Mouse (Mus musculus) CD4-positive helper T cell, adult 2 months (primary cell): ENCODE data around the gene Scnn1a.

ENCODE experiments used
- DNase-seq: peaks from one replicate; pipeline ENCODE4 v3.0.0-alpha.2; 2012; ENCODE audit warnings: low read depth, missing footprints, low spot score

The Scnn1a gene

DNA sequence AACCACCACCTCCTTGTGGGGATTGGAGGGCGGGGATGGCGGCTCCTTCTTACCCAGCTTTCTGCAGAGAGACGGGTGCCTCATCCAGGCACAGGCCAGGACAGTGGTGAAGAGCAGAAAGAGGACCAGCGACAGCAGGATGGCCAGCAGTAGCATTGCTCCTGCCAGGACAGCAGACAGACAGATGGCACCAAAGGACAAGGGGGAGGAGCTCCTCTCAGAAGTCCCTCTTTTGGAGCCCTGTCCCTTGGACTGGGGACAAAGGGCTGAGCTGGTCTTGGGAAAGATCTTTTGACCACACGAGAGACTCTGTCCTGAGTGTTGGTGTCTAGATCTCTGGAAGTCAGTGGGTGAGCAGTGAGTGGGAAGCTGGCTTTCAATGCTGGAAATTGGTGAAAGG lies 11.1 kb upstream of the Scnn1a start:
- DNase-seq: no peak

DNA sequence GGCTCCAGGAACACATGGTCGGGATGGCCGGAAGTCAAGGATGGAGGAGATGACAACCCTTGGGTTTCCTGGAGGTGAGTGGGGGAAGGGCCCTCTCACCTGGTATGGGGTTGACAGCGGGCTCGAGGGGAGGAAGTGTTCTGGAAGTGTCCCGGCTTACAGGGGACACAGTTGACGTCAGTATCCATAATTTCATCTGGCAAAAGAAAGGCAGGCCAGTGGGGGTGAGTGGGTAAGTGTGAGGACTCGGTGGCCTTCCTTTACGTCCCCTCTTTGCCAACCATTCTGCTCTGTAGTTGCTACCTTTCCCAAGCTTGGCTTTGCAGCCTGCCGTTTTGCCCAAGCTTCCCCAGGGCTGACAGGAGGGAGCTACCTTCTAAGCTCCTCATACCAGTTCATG lies 8.3 kb upstream of the Scnn1a start:
- DNase-seq: no peak

DNA sequence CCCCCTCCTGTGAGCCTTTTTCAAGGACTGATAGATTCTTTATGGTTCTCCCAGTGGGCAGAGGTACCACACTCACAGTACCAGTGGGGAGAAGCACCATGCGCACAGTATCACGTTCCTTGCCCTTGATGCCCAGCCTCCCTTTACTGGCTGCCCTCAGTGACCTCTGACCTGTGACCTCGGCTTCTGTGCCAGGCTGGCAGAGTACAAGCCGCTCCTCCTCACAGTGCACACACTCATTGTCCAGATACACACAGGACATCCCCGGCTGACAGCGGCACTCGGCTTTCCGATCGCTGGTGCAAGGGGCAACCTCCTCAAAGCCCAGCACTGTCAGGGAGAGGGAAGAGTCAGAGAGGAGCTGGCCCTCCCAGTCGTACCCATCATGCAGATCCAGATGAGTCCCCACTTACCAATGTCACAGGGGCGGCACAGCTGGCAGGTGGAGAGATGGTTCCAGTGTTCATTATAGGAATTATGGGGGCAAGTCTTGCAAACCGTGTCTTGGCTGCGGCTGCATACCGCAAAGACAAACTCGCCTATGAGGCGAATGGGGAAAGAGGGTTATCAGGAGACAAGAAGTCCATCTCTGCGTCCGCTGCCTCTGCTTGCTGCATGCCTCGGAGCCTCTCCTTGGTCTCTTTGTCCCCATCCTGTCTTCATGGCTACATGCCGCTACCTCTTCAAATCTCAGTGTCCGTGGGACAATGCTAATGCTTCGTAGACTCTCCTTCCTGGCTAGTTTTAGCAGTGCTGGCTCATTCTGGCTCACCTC lies 7.7 kb upstream of the Scnn1a start:
- no peak for DNase-seq

DNA sequence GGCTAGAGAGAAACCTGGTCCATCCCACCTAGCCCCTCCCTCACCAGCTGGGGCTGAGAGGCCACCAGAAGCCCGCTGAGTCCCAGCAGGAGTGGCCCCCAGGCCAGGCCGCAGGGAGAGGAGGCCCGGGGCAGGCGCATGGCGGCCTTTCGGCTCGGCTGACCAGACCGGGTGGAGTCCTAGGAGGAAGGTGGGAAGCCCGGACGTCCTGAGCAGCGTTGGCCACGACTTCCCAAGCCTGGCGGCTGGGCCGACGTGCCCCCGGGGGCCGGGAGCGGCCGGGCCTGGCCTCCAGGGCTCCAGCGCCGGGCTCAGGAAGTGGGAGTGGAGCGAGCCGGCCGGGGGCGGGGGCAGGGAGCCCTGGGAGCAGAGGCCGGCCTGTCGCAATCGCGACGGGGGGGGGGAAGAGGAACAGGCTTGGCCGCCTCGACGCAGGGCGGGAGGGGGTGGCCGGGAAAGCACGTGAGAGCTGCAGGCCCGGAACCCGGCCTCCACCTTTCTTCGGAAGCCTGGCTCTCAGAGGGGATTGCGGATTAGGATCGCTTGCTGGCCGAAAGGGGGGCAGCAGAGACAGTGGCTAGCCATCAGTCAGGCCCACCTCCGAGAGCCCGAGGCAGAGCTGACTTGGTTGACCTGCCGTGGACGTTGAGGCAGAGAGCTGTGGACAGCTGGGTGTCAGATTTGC lies 6.8 kb upstream of the Scnn1a start, which contains the start of gene Ltbr:
TSS of gene Ltbr (minus strand) at position 340 of the 685 bp plus-strand sequence.
- DNase-seq: peak; percentile 16

DNA sequence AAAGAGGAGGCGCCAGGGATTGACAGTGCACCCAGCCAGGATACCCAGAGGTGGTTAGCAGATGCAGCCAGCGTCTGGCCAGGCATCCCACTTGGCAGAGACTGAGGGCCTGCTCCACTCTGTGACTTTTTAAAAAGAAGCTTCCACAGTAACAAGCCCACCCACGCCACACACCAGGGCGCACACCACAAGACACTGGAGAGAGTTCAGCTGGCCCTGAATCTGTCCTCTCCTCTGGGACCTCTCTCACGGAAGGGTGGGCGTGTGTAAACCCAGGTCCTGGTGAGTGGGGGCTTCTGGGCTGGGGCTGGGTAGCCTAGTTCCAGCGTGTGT lies 6.3 kb upstream of the Scnn1a start:
- DNase-seq: no peak

DNA sequence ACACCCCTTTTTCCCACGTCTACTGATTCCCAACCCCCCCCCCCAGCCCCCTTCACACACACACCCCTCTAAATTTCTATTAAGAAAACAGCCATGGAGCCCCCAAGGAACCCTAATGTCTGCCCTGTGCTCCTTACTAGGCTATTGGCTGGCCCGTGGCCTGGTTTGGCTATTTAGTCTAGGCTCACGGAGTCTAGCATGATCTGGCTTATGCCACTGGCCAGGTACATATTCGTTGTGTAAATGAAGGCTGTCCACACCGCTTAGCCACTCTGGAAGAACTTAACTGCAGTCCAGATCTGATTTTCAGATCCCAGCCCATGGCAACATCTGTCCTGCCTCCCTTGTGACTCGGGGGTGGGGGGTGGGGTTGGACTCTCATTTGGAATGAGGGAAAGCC lies 5.7 kb upstream of the Scnn1a start:
- DNase-seq: no peak

DNA sequence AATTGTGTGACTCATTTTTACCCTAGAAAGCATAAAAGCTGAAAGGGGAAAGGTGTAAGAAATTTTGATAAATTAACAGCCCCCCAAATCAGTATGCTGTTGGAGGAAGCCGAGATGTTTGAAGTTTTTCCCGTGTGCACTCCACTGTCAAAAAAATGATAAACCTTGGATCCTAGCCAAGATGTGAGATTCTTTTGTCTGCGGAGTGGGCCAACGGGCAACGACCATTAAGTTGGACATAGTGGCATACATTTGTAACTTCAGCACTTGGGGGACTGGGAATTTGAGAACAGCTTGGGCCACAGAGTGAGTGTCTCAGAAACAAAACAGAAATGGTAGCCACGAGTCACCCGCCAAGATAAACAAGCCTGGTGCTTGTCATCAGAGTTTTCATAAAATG lies 3.4 kb upstream of the Scnn1a start:
- DNase-seq: no peak

DNA sequence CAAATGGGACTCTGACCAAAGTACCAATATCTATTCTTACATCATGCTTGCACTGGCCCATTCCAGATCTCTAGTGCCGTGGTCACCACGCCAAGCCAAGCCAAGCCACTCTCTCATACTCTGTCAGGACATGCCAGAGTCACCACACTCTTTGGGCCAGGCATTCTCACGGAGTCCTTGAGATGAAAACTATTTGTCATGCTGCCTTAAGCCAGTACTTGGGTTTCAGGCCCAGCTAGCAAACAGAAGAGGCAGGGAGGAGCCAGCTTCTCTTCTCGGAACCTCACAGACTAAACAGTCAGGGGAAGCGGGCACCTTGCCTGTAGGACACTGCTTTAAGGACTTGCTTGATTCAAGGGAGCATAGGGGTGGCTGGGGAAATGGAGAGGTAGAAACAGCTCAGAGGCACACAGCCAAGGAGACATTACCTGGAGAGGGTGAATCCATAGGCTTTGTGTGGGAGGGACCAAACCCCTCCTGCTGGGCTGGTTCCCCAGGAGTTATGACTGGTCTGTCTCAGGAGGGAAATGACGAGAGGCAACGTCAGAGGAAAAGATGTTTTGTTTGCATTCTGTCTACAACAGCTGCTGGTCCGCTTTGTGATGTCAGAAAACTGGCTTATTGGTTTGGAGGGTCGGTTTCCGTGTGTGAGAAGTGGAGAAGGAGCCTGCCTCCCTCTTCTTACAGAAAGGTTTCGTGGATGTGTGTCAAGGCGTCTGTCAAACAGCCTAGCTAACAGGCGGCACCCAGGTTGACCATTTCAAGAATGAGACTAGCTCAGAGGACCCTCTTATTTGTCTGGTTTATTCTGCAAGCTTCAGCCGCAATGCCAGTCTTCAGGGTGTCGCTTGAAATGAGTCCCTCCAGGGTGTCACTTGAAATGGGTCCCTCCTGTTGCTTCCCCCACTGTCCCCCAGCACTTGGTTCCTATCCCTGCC lies 1.2 kb upstream of the Scnn1a start:
- no peak for DNase-seq

DNA sequence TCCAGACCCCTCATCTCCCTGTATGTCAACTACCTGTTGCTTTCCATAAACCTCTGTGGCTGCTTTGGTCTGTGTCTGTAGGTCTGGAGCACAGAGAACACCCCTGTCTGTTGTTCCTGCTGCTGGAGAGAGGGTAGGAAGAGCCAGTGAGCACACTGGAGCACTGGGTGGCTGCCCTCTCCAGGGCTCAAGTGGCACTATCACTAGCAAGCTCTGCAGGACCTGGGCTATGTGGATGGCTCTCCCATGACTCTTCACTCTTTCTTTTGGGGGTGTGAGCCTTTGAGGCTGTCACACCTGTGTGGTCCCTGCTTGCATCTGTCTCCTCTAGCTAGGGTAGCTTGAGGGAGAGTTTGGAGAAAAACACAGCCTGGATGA lies 551 bp upstream of the Scnn1a start:
- DNase-seq: no peak

DNA sequence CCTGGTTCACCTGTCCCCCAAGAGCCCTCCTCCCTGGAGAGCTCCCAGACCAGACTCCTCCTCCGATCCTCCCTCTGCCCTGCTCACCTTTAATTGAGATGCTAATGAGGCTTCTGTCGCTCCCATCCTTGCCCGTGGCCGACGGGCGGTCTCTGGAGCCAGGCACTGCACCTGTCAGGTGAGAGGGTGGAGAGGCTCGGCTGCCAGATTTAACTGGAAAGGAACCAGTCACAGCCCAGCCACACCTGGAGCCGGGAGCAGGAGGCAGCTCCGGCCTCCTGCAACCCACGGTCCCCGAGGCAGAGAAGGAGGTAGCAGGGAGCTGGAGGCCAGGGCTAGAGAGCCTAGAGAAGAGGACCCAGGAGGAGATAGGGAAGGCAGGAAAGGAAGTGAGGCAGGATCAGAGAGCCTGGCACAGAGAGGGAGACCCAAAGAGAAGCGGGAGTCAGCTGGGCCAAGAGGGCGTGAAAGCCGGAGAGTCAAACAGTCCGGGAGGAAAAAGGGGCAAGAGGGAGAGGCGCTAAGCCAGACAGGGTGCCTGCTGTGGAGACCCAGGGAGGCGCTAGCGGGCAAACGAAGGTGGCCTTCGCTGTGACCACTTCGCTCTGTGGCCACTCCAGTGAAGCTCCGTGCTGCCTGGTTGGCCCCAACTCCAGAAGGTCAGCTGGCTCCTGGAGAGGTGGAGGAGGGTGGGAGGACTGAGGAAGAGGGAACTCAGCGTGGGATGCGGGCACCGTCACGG lies 826 bp downstream of the Scnn1a start:
- DNase-seq: no peak

DNA sequence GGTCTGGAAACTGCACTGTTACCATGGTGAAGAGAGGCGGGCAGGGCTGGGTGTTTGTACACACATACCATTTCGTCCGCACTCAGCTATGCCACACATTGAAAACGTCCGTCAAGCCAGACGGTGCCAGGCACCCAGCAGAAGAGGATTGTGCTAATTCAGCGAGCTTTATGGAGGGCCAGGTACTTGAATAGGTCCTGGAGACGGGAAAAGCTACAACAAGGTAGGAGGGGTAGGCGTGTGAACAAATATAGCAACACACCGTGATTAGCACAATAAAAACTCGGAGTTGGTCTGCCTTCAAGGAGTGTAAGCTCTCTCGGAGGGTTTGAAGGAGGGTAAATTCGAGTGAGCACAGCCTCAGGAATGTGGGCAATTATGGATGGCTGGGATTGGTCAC lies 2.3 kb downstream of the Scnn1a start:
- no peak for DNase-seq

DNA sequence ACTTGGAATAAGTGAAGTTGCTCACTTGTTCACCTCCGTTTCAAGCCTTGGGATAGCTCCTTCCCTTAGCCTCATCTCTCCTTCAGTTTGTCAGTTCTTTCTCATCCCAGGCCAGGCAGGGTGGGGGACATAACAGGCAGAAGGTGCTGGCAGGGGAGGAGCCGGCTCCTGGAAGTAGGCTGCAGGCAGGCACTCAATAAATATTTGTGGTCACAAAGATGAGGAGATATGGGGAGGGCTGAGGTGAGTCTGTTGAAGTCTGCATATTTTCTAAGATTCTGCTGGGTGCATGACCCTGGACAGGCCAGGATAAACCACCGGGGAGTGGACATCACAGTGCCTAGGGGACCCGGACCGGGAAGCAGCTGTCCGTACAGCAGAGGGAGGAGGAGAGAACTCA lies 3.1 kb downstream of the Scnn1a start:
- DNase-seq: no peak

DNA sequence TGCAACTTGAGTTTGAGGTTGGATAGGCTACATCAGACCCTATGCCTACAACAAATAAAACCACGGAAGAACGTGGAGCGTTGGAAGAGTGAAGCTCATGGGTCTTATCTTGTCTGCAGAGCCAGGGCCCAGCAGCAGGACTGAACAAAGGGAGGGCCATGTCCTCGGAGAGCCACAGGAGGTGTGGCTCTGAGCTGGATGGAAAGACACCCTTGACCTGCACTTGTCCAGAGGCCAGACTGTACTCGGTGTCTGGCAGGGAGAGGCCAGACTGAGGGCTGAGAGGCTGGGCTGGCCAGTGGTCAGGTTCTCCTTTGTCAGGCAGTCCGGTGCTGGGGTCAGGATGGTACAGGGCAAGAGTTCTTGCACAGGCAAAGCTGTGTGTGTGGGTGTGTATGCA lies 4.9 kb downstream of the Scnn1a start:
- no peak for DNase-seq

DNA sequence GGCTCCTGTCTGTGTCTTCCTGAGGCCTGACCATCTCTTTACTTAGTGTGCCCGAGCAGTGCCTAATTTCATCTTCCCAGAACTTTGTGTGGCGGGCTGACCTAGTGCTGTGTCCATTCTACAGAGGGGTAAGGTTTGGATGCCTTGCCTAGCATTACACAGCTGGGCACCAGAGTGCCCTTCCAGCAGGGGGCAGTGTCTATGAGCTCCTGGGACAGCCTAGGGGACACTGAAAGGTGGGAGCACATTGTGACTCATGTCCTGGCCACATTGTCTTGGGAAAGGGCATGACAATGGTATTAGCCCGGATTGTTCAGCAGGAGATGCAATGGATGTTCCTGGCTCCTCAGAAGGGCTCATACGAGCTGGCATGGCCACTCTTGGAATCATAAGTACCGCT lies 7.8 kb downstream of the Scnn1a start:
- DNase-seq: peak; percentile 53

DNA sequence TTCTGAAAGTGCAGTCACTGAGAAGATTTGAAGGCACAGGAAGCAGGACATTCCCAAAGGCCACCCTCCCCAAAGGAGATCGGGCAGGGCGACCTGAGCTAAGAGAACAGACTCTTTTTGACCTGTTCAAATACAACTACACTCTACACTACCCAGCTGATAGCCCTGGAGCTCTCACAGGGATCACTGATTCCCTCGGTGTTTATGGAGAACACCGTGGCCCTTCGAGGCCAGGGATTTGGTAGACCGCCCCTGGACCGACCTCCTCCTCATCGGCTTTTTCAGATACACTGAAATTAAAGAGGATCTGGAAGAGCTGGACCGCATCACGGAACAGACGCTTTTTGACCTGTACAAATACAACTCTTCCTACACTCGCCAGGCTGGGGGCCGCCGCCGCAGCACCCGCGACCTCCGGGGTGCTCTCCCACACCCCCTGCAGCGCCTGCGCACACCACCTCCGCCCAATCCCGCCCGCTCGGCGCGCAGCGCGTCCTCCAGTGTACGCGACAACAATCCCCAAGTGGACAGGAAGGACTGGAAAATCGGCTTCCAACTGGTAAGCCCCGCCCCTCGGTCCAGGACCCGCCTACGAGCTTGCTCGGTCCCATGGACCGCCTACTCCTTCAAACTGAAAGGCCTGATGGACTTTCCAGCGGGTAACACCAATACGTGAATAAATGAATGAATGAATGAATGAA lies 10.3 kb downstream of the Scnn1a start:
- DNase-seq: peak; percentile 40

DNA sequence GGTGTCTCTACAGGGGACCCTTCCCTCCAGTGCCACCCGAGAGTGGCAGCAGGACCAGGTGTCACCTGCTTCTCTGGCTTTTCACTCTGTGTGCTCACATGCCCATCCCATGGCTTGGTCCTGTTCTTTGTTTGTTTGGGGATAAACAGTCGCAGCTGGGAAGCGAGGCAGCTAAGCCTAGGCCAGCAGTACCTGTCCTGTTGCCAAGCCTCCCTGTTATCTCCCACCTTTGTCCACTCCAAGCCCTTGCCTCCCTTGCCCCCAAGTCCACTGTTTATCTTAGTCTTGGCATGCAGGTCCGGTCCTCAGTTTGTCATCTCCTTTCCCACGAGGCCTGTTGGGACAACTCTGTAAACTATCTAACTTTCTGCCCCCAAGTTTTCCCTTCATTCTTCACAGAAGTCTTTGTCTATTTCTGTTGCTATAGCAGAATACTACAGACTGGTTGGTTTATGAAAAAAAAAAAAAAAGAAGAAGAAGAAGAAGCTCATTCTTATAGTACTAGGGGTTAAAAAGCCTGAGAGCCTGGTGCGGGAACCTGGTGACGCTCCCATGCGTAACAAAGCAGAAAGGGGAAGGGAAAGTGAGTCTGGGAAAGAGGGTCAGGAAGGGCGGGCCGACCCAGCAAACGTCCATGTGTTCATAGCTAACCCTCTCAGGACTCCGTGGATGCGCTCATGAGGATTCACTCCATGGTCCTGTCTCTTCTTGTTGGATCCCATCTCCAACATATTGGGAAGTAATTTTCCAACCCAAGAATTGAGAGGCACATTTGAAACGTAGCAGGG lies 12.8 kb downstream of the Scnn1a start:
- DNase-seq: no peak

DNA sequence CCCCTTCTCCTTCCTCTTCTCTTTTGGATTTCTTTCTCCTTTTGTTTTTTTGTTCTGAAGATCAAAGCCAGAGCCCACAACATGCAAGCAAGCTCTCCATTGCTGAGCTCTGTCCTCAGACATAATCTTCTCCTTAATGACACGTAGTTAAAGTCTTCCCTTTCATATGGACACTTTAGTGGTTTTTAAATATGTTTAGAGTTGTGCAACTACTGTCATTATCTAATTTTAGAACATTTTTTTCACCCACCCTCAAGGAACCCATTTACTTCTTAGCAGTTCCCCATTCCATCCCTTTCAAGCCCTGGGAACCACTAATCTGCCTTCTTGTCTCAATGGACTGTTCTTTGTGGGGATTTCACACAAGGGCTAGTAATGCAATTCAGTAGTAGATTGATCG lies 13.9 kb downstream of the Scnn1a start:
- DNase-seq: no peak

DNA sequence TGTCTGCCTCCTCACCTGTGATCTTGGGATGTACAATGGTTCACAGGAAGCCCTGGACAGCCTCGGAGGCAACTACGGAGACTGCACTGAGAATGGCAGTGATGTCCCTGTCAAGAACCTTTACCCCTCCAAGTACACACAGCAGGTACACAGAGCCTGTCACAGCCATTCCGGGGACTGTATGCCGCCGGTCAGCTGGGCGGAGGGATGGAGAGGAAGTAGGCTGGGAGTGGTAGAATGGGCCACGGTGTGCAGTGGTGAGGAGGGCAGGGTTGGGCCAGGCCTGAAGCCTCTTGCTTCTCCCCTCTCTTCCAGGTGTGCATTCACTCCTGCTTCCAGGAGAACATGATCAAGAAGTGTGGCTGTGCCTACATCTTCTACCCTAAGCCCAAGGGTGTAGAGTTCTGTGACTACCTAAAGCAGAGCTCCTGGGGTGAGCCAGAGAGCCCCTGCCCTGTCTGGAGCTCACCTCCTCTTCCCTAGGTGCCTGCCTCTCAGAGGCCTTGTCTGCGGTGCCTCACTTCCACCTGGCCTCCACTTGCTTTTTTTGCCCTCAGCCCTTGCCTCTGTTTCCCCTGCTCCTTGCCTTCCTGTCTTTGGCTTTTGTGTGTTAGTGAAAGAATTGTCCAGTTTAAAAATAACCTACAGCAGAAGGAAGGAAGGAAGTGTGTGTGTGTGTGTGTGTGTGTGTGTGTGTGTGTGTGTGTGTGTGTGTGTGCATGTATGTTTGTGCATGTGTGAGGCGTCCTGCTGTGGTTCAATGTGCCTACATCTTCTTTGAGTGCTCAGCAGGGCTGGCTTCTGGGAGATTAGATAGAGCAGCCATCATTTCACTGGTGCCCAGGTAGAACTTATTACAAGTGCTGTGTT lies 18.6 kb downstream of the Scnn1a start:
- DNase-seq: peak; percentile 49

DNA sequence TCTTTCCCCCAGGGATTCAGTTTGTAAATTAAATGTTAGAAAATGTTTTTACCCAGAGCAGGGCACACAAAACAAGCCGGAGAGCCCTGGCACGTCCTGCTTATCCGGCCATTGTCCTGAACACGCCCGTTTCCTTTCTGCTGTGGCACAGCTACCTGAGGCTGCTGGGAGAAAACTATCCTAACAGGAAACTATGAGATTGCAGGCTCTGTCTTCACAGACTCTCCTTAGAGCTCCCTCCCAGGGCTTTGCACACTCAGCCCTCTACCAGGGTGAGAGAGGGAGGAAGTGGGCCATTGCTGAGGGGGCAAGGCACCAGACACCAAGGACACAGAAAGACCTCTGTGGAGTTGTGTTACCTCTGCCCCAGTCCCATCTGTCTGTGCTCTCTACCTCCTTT lies 19.8 kb downstream of the Scnn1a start:
- DNase-seq: no peak
